Comparison of ENCODE assay signal across 9 mouse cellular contexts in genomic region chr4:82000590-82001405, GRCm38 (mm10).
DNase-seq lines count a peak whose midpoint lies in the region; ATAC-seq lines count a peak whose summit lies in the region.
"Had no signal": no experiment of that assay in that cellular context is flagged by ENCODE, and none has a peak within 500 bp of the region (broad histone marks: within the 10 kb centered on the region; RNA-seq: fewer than 3 reads in every experiment).

No protein-coding gene starts in this region.

- DNase-seq in intestine, embryonic 14.5 days (ENCODE audit: low spot score), result no peak
- DNase-seq in right cerebral cortex, postnatal 4 days, result peak; percentile 3
- DNase-seq in right cerebral cortex, postnatal 25 days, result no peak
- DNase-seq in heart, postnatal 36 days, result peak; percentile 20 to 37
- DNase-seq in cerebellum, adult 8-10 months, result no peak
- DNase-seq in cerebellum, adult 11-12 months, result no peak

- 79% methylated on average over 19 of the region's 19 CpGs for WGBS in intestine, embryonic 14.5 days
- WGBS in intestine, embryonic 15.5 days, result 77% methylated on average over 19 of the region's 19 CpGs
- WGBS in stomach, embryonic 15.5 days, result 68% methylated on average over 19 of the region's 19 CpGs

- ATAC-seq in intestine, embryonic 14.5 days (replicated peaks; ENCODE audit: low FRiP score, low TSS enrichment, low read depth), result no peak
- no peak for ATAC-seq in intestine, embryonic 15.5 days
- ATAC-seq in stomach, embryonic 15.5 days (ENCODE audit: insufficient read depth, low FRiP score, low read depth), result no peak

- H3K27me3 ChIP-seq in intestine, embryonic 14.5 days (replicated peaks; ENCODE audit: control insufficient read depth, insufficient read depth, low read length), result no peaks in the 10 kb centered on the region
- H3K27me3 ChIP-seq in intestine, embryonic 15.5 days (replicated peaks), result no peaks in the 10 kb centered on the region
- no peaks in the 10 kb centered on the region for H3K27me3 ChIP-seq in stomach, embryonic 15.5 days (replicated peaks)

- H3K36me3 ChIP-seq in intestine, embryonic 14.5 days (ENCODE audit: control insufficient read depth, insufficient read depth, low read length), result no peaks in the 10 kb centered on the region
- H3K36me3 ChIP-seq in intestine, embryonic 15.5 days, result no peaks in the 10 kb centered on the region
- no peaks in the 10 kb centered on the region for H3K36me3 ChIP-seq in stomach, embryonic 15.5 days

- H3K27ac ChIP-seq in intestine, embryonic 14.5 days (ENCODE audit: low read depth), result peak overlapping the region; percentile 29; the same call in 1 of the 2 replicates
- H3K27ac ChIP-seq in intestine, embryonic 15.5 days, result no peak overlapping the region
- H3K27ac ChIP-seq in stomach, embryonic 15.5 days, result peak overlapping the region; percentile 28; the same call in 1 of the 2 replicates

- intact Hi-C loops in heart, postnatal 36 days (cut with DNase I), result no loop called here

- H3K4me1 ChIP-seq in intestine, embryonic 14.5 days (replicated peaks; ENCODE audit: control insufficient read depth, insufficient read depth, low read length), result 0 out of 2 replicates have a peak, but pooled peaks cover 4% of the 10 kb centered on the region
- H3K4me1 ChIP-seq in intestine, embryonic 15.5 days (replicated peaks), result no peaks in the 10 kb centered on the region
- 0 out of 2 replicates have a peak, but pooled peaks cover 5% of the 10 kb centered on the region for H3K4me1 ChIP-seq in stomach, embryonic 15.5 days

- no peak overlapping the region for H3K4me3 ChIP-seq in intestine, embryonic 14.5 days (ENCODE audit: low read depth, low read length)
- no peak overlapping the region for H3K4me3 ChIP-seq in intestine, embryonic 15.5 days (replicated peaks)
- H3K4me3 ChIP-seq in stomach, embryonic 15.5 days (replicated peaks), result no peak overlapping the region
- H3K4me3 ChIP-seq: myocyte had no signal

- no peak overlapping the region for H3K4me2 ChIP-seq in intestine, embryonic 14.5 days (ENCODE audit: low read length)
- H3K4me2 ChIP-seq in intestine, embryonic 15.5 days (replicated peaks), result no peak overlapping the region
- no peak overlapping the region for H3K4me2 ChIP-seq in stomach, embryonic 15.5 days

- no peaks in the 10 kb centered on the region for H3K9me3 ChIP-seq in intestine, embryonic 14.5 days (ENCODE audit: control insufficient read depth, low read length)
- H3K9me3 ChIP-seq in intestine, embryonic 15.5 days, result no peaks in the 10 kb centered on the region
- H3K9me3 ChIP-seq in stomach, embryonic 15.5 days, result no peaks in the 10 kb centered on the region

- no peak overlapping the region for H3K9ac ChIP-seq in intestine, embryonic 14.5 days (ENCODE audit: low read length)
- no peak overlapping the region for H3K9ac ChIP-seq in intestine, embryonic 15.5 days
- H3K9ac ChIP-seq in stomach, embryonic 15.5 days, result no peak overlapping the region

Comparison
In these comparisons a context has a peak if more than half of its experiments do, and no peak if none do; other contexts are left out.
1. DNase-seq: peak in right cerebral cortex, postnatal 4 days (single experiment) and heart, postnatal 36 days (2 of 2); none in intestine, embryonic 14.5 days (single experiment), right cerebral cortex, postnatal 25 days (single experiment), cerebellum, adult 8-10 months (single experiment) and cerebellum, adult 11-12 months (single experiment).